Mouse (Mus musculus): ENCODE data around the gene Gcnt7. TPM values are rescaled to one million over a fixed set of nuclear protein-coding genes. Genes with fewer than 3 reads are reported as not detected.
A peak's percentile ranks its signal among the peaks of the same experiment; 100 is the strongest.

Gene Gcnt7
- polyA plus RNA-seq, 1 experiment, result not detected

- peak overlapping the region; percentile 64 for H3K27ac ChIP-seq (ENCODE audit: insufficient read depth, low read depth, low read length)
- peaks cover 38% of the 10 kb centered on the region for H3K4me1 ChIP-seq (ENCODE audit: control insufficient read depth, insufficient read depth, low read length)
- peak overlapping the region; percentile 76 for H3K4me3 ChIP-seq (ENCODE audit: insufficient read depth, low read length)
- TF ChIP-seq POLR2A (IDR thresholded peaks at IDR 0.05; ENCODE audit: borderline replicate concordance, low read depth, low read length) (no peak), CTCF (IDR thresholded peaks at IDR 0.05; ENCODE audit: low read depth, low read length) (no peak)
Observed at GRCm38 (mm10) chr2:172440640-172441005, 17.8 kb downstream of the Gcnt7 start.

- Histone ChIP-seq H3K4me3 (ENCODE audit: insufficient read depth, low read length) (peak within 1 kb of the TSS; percentile 83), H3K27ac (ENCODE audit: insufficient read depth, low read depth, low read length) (peak within 1 kb of the TSS; percentile 86), H3K4me1 (ENCODE audit: control insufficient read depth, insufficient read depth, low read length) (peaks cover 38% of the 10 kb centered on the region)
- TF ChIP-seq CTCF (IDR thresholded peaks at IDR 0.05; ENCODE audit: low read depth, low read length) (no peak), POLR2A (IDR thresholded peaks at IDR 0.05; ENCODE audit: borderline replicate concordance, low read depth, low read length) (0 out of 2 replicates have a peak, but pooled peaks have one; percentile 35)
Observed at GRCm38 (mm10) chr2:172439843-172440639, 18.4 kb downstream of the Gcnt7 start, which contains the start of gene Rtf2. Rtf2 (plus strand) TSS chr2:172440556.

DNA sequence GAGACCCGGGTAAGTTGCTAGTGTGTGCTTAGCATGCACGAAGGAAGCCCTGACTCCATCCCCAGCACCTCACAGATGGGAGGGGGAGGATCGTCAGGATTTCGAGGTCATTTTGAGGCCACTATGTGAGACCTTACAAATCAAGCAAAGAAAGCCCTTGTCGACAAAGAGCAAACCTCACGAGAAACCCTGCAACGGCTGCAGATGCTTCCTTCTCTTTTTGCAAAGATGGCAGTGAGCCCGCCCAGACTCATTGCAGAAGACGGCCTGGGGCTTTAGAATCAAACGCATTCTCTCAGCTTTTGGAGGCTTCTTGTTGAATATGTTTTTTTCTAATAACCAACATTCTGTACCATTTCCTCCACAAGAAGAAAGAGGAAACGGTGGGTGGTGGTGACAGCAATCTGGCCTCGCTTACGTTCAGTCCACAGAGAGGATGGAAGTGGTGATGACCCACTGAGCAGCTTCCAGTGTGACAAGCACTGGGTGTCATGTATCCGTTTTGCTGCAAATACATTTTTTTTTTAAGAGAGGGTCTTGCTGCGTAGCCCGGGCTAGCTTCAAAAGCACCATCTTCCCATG, 20.9 kb downstream of the Gcnt7 start:
- H3K4me1 ChIP-seq (ENCODE audit: control insufficient read depth, insufficient read depth, low read length), result peaks cover 38% of the 10 kb centered on the region
- H3K4me3 ChIP-seq (ENCODE audit: insufficient read depth, low read length), result peak overlapping the region; percentile 2; the same call in 1 of the 2 replicates
- TF ChIP-seq CTCF (IDR thresholded peaks at IDR 0.05; ENCODE audit: low read depth, low read length), result no peak
- TF ChIP-seq POLR2A (IDR thresholded peaks at IDR 0.05; ENCODE audit: borderline replicate concordance, low read depth, low read length), result no peak
- peak overlapping the region; percentile 66 for H3K27ac ChIP-seq (ENCODE audit: insufficient read depth, low read depth, low read length)

DNA sequence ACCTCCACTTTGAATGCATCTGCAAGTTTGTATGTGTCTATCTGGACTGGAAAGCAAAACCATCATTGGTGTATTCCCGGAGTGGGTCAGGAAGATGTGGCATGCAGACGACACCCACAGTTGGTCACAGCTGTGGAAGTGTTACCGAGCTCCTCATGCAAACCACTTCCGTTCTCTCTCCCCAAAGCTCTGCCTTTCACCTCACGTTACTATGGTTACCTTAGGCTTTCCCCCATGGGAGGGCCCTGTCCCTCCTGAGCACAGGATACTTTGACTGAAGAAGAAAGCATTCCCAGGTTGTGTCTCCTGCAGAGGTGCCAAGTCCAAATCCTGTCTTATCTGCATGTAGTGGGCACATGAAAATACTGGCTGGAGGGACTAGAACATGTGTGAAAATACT, 24.6 kb downstream of the Gcnt7 start:
- Histone ChIP-seq H3K4me3 (ENCODE audit: insufficient read depth, low read length) (no peak overlapping the region), H3K27ac (ENCODE audit: insufficient read depth, low read depth, low read length) (no peak overlapping the region), H3K4me1 (ENCODE audit: control insufficient read depth, insufficient read depth, low read length) (peaks cover 24% of the 10 kb centered on the region)
- no peak for TF ChIP-seq POLR2A (IDR thresholded peaks at IDR 0.05; ENCODE audit: borderline replicate concordance, low read depth, low read length)

GRCm38 (mm10) chr2:172430609-172431008, 27.8 kb downstream of the Gcnt7 start:
- Histone ChIP-seq H3K4me3 (ENCODE audit: insufficient read depth, low read length) (no peak overlapping the region), H3K27ac (ENCODE audit: insufficient read depth, low read depth, low read length) (no peak overlapping the region), H3K4me1 (ENCODE audit: control insufficient read depth, insufficient read depth, low read length) (no peaks in the 10 kb centered on the region)
- no peak for TF ChIP-seq POLR2A (IDR thresholded peaks at IDR 0.05; ENCODE audit: borderline replicate concordance, low read depth, low read length)
- no peak for TF ChIP-seq CTCF (IDR thresholded peaks at IDR 0.05; ENCODE audit: low read depth, low read length)

DNA sequence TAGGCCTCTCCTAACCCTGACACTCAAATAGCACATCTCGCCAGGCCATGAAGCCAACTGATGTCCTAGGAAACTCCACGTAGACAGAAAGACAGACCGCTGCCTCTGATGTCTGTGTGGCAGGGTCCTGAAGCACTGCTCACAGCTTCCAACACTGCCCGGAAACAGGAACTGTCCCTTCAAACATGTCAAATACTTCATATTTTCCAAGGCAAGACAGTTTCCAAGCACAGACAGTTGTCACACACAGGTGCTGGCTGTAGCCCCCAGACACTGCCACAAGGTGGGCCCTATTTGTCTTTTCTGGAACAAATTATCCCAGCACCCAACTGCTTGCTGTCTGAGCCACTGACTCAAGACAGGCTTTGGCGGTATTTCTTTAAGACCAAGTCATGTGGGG, 40.2 kb downstream of the Gcnt7 start:
- TF ChIP-seq CTCF (IDR thresholded peaks at IDR 0.05; ENCODE audit: low read depth, low read length), result no peak
- no peak for TF ChIP-seq POLR2A (IDR thresholded peaks at IDR 0.05; ENCODE audit: borderline replicate concordance, low read depth, low read length)
- no peak overlapping the region for H3K4me3 ChIP-seq (ENCODE audit: insufficient read depth, low read length)
- H3K4me1 ChIP-seq (ENCODE audit: control insufficient read depth, insufficient read depth, low read length), result peaks cover 3% of the 10 kb centered on the region
- H3K27ac ChIP-seq (ENCODE audit: insufficient read depth, low read depth, low read length), result no peak overlapping the region

- no peak for TF ChIP-seq CTCF (IDR thresholded peaks at IDR 0.05; ENCODE audit: low read depth, low read length)
- TF ChIP-seq POLR2A (IDR thresholded peaks at IDR 0.05; ENCODE audit: borderline replicate concordance, low read depth, low read length), result no peak
- H3K4me1 ChIP-seq (ENCODE audit: control insufficient read depth, insufficient read depth, low read length), result peaks cover 4% of the 10 kb centered on the region
- no peak overlapping the region for H3K27ac ChIP-seq (ENCODE audit: insufficient read depth, low read depth, low read length)
- no peak overlapping the region for H3K4me3 ChIP-seq (ENCODE audit: insufficient read depth, low read length)
Observed at GRCm38 (mm10) chr2:172416876-172417275, 41.5 kb downstream of the Gcnt7 start.

- H3K4me1 ChIP-seq (ENCODE audit: control insufficient read depth, insufficient read depth, low read length), result peaks cover 7% of the 10 kb centered on the region
- H3K27ac ChIP-seq (ENCODE audit: insufficient read depth, low read depth, low read length), result no peak overlapping the region
- H3K4me3 ChIP-seq (ENCODE audit: insufficient read depth, low read length), result no peak overlapping the region
- no peak for TF ChIP-seq CTCF (IDR thresholded peaks at IDR 0.05; ENCODE audit: low read depth, low read length)
- no peak for TF ChIP-seq POLR2A (IDR thresholded peaks at IDR 0.05; ENCODE audit: borderline replicate concordance, low read depth, low read length)
Observed at GRCm38 (mm10) chr2:172416218-172416617, 42.2 kb downstream of the Gcnt7 start.

DNA sequence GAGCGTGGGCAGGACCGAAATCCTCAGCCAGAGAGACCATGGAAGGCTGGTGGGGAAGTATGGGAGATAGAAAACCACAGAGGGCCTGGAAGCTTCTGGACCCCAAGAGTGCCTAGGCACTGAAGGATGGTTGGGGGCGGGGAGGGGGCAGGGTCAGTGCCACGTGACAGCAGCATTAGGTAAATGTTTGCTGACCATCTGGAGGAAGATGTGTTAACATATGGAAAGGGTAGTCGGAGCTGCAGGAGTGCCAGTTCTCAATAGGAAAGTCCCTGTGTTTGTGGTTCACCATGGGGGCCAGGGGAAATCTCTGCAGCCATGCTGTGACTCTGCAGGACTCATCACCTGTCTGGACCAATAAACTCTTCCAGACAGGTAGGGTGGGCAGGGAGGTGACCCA, 44.5 kb downstream of the Gcnt7 start:
- Histone ChIP-seq H3K4me3 (ENCODE audit: insufficient read depth, low read length) (no peak overlapping the region), H3K27ac (ENCODE audit: insufficient read depth, low read depth, low read length) (no peak overlapping the region), H3K4me1 (ENCODE audit: control insufficient read depth, insufficient read depth, low read length) (peaks cover 10% of the 10 kb centered on the region)
- TF ChIP-seq CTCF (IDR thresholded peaks at IDR 0.05; ENCODE audit: low read depth, low read length) (no peak), POLR2A (IDR thresholded peaks at IDR 0.05; ENCODE audit: borderline replicate concordance, low read depth, low read length) (no peak)

DNA sequence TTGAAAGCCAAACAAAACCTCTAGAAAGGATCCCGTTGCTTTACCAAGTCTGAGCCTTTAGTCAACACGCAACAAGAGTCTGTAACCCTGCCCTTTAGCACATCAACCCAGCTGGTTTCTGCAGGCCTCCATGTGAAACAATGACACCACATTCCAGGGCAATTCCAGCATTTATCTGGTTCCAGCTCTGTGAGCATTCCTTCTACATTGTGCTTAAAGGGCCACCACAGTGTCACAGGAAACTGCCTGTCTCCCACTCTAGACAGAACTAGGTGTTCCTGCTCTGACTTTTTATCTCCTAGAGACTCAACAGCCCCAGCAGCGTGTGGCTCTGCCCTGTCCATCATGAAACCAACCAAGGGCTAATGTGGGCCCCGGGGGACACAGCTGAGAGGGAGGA, 45.1 kb downstream of the Gcnt7 start:
- Histone ChIP-seq H3K4me1 (ENCODE audit: control insufficient read depth, insufficient read depth, low read length) (peaks cover 10% of the 10 kb centered on the region), H3K27ac (ENCODE audit: insufficient read depth, low read depth, low read length) (no peak overlapping the region), H3K4me3 (ENCODE audit: insufficient read depth, low read length) (no peak overlapping the region)
- TF ChIP-seq POLR2A (IDR thresholded peaks at IDR 0.05; ENCODE audit: borderline replicate concordance, low read depth, low read length), result no peak
- TF ChIP-seq CTCF (IDR thresholded peaks at IDR 0.05; ENCODE audit: low read depth, low read length), result no peak

Data from bone marrow macrophage, adult 2 months (primary cell).